Comparison of ENCODE assay signal across 8 mouse cellular contexts in the genomic region with DNA sequence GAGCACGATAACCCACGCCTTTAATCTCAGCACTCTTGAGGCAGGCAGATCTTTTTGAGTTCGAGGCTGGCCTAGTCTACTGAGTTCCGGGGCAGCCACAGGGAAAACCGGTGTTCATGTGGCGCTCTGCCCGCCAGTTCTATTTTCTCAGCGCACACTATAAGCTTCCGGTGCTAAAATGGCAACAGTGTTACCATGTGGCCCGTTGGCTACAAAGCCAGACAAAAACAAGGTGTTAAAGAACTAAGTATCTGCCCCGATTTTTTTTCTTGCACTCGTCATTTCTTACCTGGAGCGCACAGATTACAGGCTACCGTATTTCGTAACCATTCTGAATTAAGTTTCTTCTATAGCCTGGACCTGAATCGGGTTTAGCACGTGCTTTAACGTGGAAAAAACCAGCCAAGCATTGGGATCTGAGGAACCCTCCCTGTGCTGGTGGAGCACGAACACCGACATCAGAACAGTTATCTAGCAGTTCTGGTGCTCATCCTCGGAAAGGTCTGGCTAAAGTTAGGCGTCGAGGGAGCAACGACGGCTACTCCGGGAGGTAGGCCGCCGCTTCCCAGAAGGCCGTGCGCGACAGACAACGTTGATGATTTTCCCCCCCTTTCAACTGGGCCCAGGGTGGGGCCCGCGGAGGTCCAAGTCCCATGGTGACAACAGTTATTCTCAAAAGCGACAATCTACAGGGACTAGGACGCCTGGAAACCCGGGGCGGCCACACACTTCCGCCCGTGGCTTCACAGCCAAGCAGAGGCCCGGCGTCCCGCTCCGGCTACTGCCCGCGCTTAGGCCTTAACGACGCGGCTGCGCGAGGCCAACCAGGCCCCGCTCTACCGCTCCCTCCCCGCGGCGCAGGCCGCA. TPM values are rescaled to one million over a fixed set of nuclear protein-coding genes. Genes with fewer than 3 reads are reported as not detected.
DNase-seq lines count a peak whose midpoint lies in the region; ATAC-seq and TF ChIP-seq lines count a peak whose summit lies in the region.

No protein-coding gene starts in this region.

- no peak for TF ChIP-seq EP300 in heart, adult 2 months (IDR thresholded peaks at IDR 0.05; ENCODE audit: insufficient read depth, low read depth, low read length)
- TF ChIP-seq EP300 in ES-Bruce4 (IDR thresholded peaks at IDR 0.05; ENCODE audit: insufficient read depth, low read depth, low read length): no peak

- peaks cover 32% of the 10 kb centered on the region for H3K36me3 ChIP-seq in heart, adult 2 months (ENCODE audit: control insufficient read depth, insufficient read depth, low read length)
- peaks cover 42% of the 10 kb centered on the region for H3K36me3 ChIP-seq in ES-Bruce4 (ENCODE audit: control insufficient read depth, insufficient read depth, low read length, poor library complexity, severe bottlenecking)
- H3K36me3 ChIP-seq in embryonic facial prominence, embryonic 10.5 days (replicated peaks): peaks cover 43% of the 10 kb centered on the region
- peaks cover 43% of the 10 kb centered on the region for H3K36me3 ChIP-seq in hindbrain, embryonic 10.5 days
- H3K36me3 ChIP-seq in limb, embryonic 12.5 days: peaks cover 42% of the 10 kb centered on the region
- peaks cover 41% of the 10 kb centered on the region for H3K36me3 ChIP-seq in midbrain, embryonic 13.5 days

- H3K79me2 ChIP-seq in heart, adult 2 months (replicated peaks; ENCODE audit: control insufficient read depth, insufficient read depth, low read length): peaks cover 1% of the 10 kb centered on the region; the same call in 1 of the 2 replicates

- H3K27me3 ChIP-seq in heart, adult 2 months (ENCODE audit: control insufficient read depth, insufficient read depth, low read length): no peaks in the 10 kb centered on the region
- no peaks in the 10 kb centered on the region for H3K27me3 ChIP-seq in ES-Bruce4 (ENCODE audit: control insufficient read depth, insufficient read depth, low read length, poor library complexity, severe bottlenecking)
- H3K27me3 ChIP-seq in embryonic facial prominence, embryonic 10.5 days (replicated peaks; ENCODE audit: low read depth, poor library complexity, severe bottlenecking): no peaks in the 10 kb centered on the region
- no peaks in the 10 kb centered on the region for H3K27me3 ChIP-seq in hindbrain, embryonic 10.5 days (ENCODE audit: insufficient read depth, poor library complexity, severe bottlenecking)
- no peaks in the 10 kb centered on the region for H3K27me3 ChIP-seq in limb, embryonic 12.5 days
- no peaks in the 10 kb centered on the region for H3K27me3 ChIP-seq in midbrain, embryonic 13.5 days

- intact Hi-C loops in heart, adult 2 months (cut with DNase I): no loop called here

- no peak for TF ChIP-seq CTCF in heart, adult 2 months (IDR thresholded peaks at IDR 0.05)
- no peak for TF ChIP-seq CTCF in ES-Bruce4 (IDR thresholded peaks at IDR 0.05; ENCODE audit: low read depth, low read length)

- WGBS in heart, adult 2 months: under 1% methylated on average over 57 of the region's 57 CpGs
- 1% methylated on average over 57 of the region's 57 CpGs for WGBS in embryonic facial prominence, embryonic 10.5 days
- 1% methylated on average over 57 of the region's 57 CpGs for WGBS in hindbrain, embryonic 10.5 days
- under 1% methylated on average over 57 of the region's 57 CpGs for WGBS in limb, embryonic 12.5 days
- under 1% methylated on average over 56 of the region's 57 CpGs for WGBS in midbrain, embryonic 13.5 days

- H3K4me3 ChIP-seq in heart, adult 2 months: peak overlapping the region; percentile 73
- peak overlapping the region; percentile 99 for H3K4me3 ChIP-seq in ES-Bruce4 (ENCODE audit: low read depth, low read length)
- peak overlapping the region; percentile 74 for H3K4me3 ChIP-seq in embryonic facial prominence, embryonic 10.5 days
- H3K4me3 ChIP-seq in hindbrain, embryonic 10.5 days: peak overlapping the region; percentile 100
- peak overlapping the region; percentile 99 for H3K4me3 ChIP-seq in limb, embryonic 12.5 days (replicated peaks)
- peak overlapping the region; percentile 98 for H3K4me3 ChIP-seq in midbrain, embryonic 13.5 days (replicated peaks)

- TF ChIP-seq POLR2A in heart, adult 2 months (IDR thresholded peaks at IDR 0.05; ENCODE audit: insufficient read depth, low read depth, low read length): no peak
- no peak for TF ChIP-seq POLR2A in ES-Bruce4 (IDR thresholded peaks at IDR 0.05; ENCODE audit: insufficient read depth, low read length)

- H3K27ac ChIP-seq in heart, adult 2 months: peak overlapping the region; percentile 90
- H3K27ac ChIP-seq in ES-Bruce4 (ENCODE audit: insufficient read depth, low read length): peak overlapping the region; percentile 71
- H3K27ac ChIP-seq in embryonic facial prominence, embryonic 10.5 days (replicated peaks): peak overlapping the region; percentile 98
- H3K27ac ChIP-seq in hindbrain, embryonic 10.5 days: peak overlapping the region; percentile 100
- peak overlapping the region; percentile 98 for H3K27ac ChIP-seq in limb, embryonic 12.5 days
- peak overlapping the region; percentile 95 for H3K27ac ChIP-seq in midbrain, embryonic 13.5 days

- peak; percentile 45 for ATAC-seq in limb, embryonic 12.5 days (ENCODE audit: insufficient number of reproducible peaks, insufficient read depth, low FRiP score, low TSS enrichment, low read depth)
- ATAC-seq in midbrain, embryonic 13.5 days: no peak; the same call in 1 of the 2 replicates

- DNase-seq in heart, adult 2 months: peak in 1 of 2 experiments; percentile 34
- no peak for DNase-seq in heart, adult 9 months (ENCODE audit: low spot score in 2 of 2)
- DNase-seq in embryonic facial prominence, embryonic 10.5 days (ENCODE audit: low spot score): peak; percentile 48
- peak; percentile 39 for DNase-seq in hindbrain, embryonic 10.5 days (ENCODE audit: low spot score)
- peak; percentile 72 for DNase-seq in thymus, postnatal 0 days (ENCODE audit: low spot score)

- H3K4me2 ChIP-seq in limb, embryonic 12.5 days: peak overlapping the region; percentile 82
- H3K4me2 ChIP-seq in midbrain, embryonic 13.5 days (replicated peaks): peak overlapping the region; percentile 85

- peak overlapping the region; percentile 98 for H3K9ac ChIP-seq in heart, adult 2 months (ENCODE audit: low read depth, low read length)
- peak overlapping the region; percentile 99 for H3K9ac ChIP-seq in ES-Bruce4 (ENCODE audit: low read depth, poor library complexity, severe bottlenecking)
- peak overlapping the region; percentile 100 for H3K9ac ChIP-seq in limb, embryonic 12.5 days (replicated peaks)
- H3K9ac ChIP-seq in midbrain, embryonic 13.5 days (replicated peaks): peak overlapping the region; percentile 100

- H3K4me1 ChIP-seq in heart, adult 2 months (ENCODE audit: control insufficient read depth, insufficient read depth, low read length): peaks cover 6% of the 10 kb centered on the region
- H3K4me1 ChIP-seq in ES-Bruce4 (ENCODE audit: control insufficient read depth, insufficient read depth, low read length): peaks cover 2% of the 10 kb centered on the region
- peaks cover 28% of the 10 kb centered on the region for H3K4me1 ChIP-seq in embryonic facial prominence, embryonic 10.5 days
- H3K4me1 ChIP-seq in hindbrain, embryonic 10.5 days (replicated peaks): peaks cover 28% of the 10 kb centered on the region
- peaks cover 17% of the 10 kb centered on the region for H3K4me1 ChIP-seq in limb, embryonic 12.5 days (replicated peaks)
- H3K4me1 ChIP-seq in midbrain, embryonic 13.5 days (replicated peaks): peaks cover 32% of the 10 kb centered on the region

- no peaks in the 10 kb centered on the region for H3K9me3 ChIP-seq in ES-Bruce4 (replicated peaks; ENCODE audit: control insufficient read depth, insufficient read depth, low read length, poor library complexity, severe bottlenecking)
- no peaks in the 10 kb centered on the region for H3K9me3 ChIP-seq in embryonic facial prominence, embryonic 10.5 days
- H3K9me3 ChIP-seq in hindbrain, embryonic 10.5 days: no peaks in the 10 kb centered on the region
- no peaks in the 10 kb centered on the region for H3K9me3 ChIP-seq in limb, embryonic 12.5 days
- H3K9me3 ChIP-seq in midbrain, embryonic 13.5 days: no peaks in the 10 kb centered on the region

RNA-seq across cellular contexts. Expression of a gene that starts 0.8 kb away (rescaled TPM):
- total RNA-seq in heart, adult 2 months (2021): 100 to 1,000 TPM; 116 to 119 TPM
- polyA plus RNA-seq in heart, adult 2 months (2012; rRNA removed): 70.5 and 156 TPM in 2 replicates
- polyA plus RNA-seq in ES-Bruce4 (2011; ENCODE audit: insufficient read depth, insufficient read length, low read depth, missing spikeins): 742 and 797 TPM in 2 replicates
- polyA plus RNA-seq in embryonic facial prominence, embryonic 10.5 days (2016; fragmentation: Nextera tagmentation; extraction: Ambion mirVana): 450 and 455 TPM in 2 replicates
- polyA plus RNA-seq in hindbrain, embryonic 10.5 days (2016; fragmentation: Nextera tagmentation; extraction: Ambion mirVana): 302 and 421 TPM in 2 replicates
- 398 and 416 TPM in 2 replicates for polyA plus RNA-seq in limb, embryonic 12.5 days (2016; fragmentation: Nextera tagmentation; extraction: Ambion mirVana)
- 283 and 292 TPM in 2 replicates for polyA plus RNA-seq in midbrain, embryonic 13.5 days (2015; fragmentation: Nextera tagmentation; extraction: Ambion mirVana)
- 330 and 343 TPM in 2 replicates for polyA plus RNA-seq in thymus, postnatal 0 days (2015; fragmentation: Nextera tagmentation; extraction: Ambion mirVana)

RNA-seq across cellular contexts. Expression of a gene that starts 17.1 kb away (rescaled TPM):
- total RNA-seq in heart, adult 2 months (2021): 1 to 10 TPM; 4.5 to 5.0 TPM
- 1.9 and 4.1 TPM in 2 replicates for polyA plus RNA-seq in heart, adult 2 months (2012; rRNA removed)
- polyA plus RNA-seq in ES-Bruce4 (2011; ENCODE audit: insufficient read depth, insufficient read length, low read depth, missing spikeins): 0.49 TPM in 1 of 2 replicates, not detected in the other
- polyA plus RNA-seq in embryonic facial prominence, embryonic 10.5 days (2016; fragmentation: Nextera tagmentation; extraction: Ambion mirVana): not detected in 2 replicates
- polyA plus RNA-seq in hindbrain, embryonic 10.5 days (2016; fragmentation: Nextera tagmentation; extraction: Ambion mirVana): not detected in 2 replicates
- polyA plus RNA-seq in limb, embryonic 12.5 days (2016; fragmentation: Nextera tagmentation; extraction: Ambion mirVana): not detected in 2 replicates
- polyA plus RNA-seq in midbrain, embryonic 13.5 days (2015; fragmentation: Nextera tagmentation; extraction: Ambion mirVana): not detected in 2 replicates
- 0.09 TPM in 1 of 2 replicates, not detected in the other for polyA plus RNA-seq in thymus, postnatal 0 days (2015; fragmentation: Nextera tagmentation; extraction: Ambion mirVana)

RNA-seq across cellular contexts. Expression of a gene that starts 23.6 kb away (rescaled TPM):
- total RNA-seq in heart, adult 2 months (2021): under 1 TPM; 0.29 to 0.52 TPM
- polyA plus RNA-seq in heart, adult 2 months (2012; rRNA removed): 0.47 and 2.3 TPM in 2 replicates
- 2.6 TPM in 2 replicates for polyA plus RNA-seq in ES-Bruce4 (2011; ENCODE audit: insufficient read depth, insufficient read length, low read depth, missing spikeins)
- polyA plus RNA-seq in embryonic facial prominence, embryonic 10.5 days (2016; fragmentation: Nextera tagmentation; extraction: Ambion mirVana): 0.35 TPM in 1 of 2 replicates, not detected in the other
- polyA plus RNA-seq in hindbrain, embryonic 10.5 days (2016; fragmentation: Nextera tagmentation; extraction: Ambion mirVana): 0.09 TPM in 1 of 2 replicates, not detected in the other
- 0.10 and 0.24 TPM in 2 replicates for polyA plus RNA-seq in limb, embryonic 12.5 days (2016; fragmentation: Nextera tagmentation; extraction: Ambion mirVana)
- polyA plus RNA-seq in midbrain, embryonic 13.5 days (2015; fragmentation: Nextera tagmentation; extraction: Ambion mirVana): 0.35 and 0.46 TPM in 2 replicates
- 0.34 TPM in 1 of 2 replicates, not detected in the other for polyA plus RNA-seq in thymus, postnatal 0 days (2015; fragmentation: Nextera tagmentation; extraction: Ambion mirVana)

RNA-seq across cellular contexts. Expression of a gene that starts 34.7 kb away (rescaled TPM):
- 10 to 100 TPM; 14.8 to 16.8 TPM for total RNA-seq in heart, adult 2 months (2021)
- 20.4 and 21.9 TPM in 2 replicates for polyA plus RNA-seq in heart, adult 2 months (2012; rRNA removed)
- polyA plus RNA-seq in ES-Bruce4 (2011; ENCODE audit: insufficient read depth, insufficient read length, low read depth, missing spikeins): 131 and 143 TPM in 2 replicates
- polyA plus RNA-seq in embryonic facial prominence, embryonic 10.5 days (2016; fragmentation: Nextera tagmentation; extraction: Ambion mirVana): 248 and 267 TPM in 2 replicates
- 190 and 218 TPM in 2 replicates for polyA plus RNA-seq in hindbrain, embryonic 10.5 days (2016; fragmentation: Nextera tagmentation; extraction: Ambion mirVana)
- polyA plus RNA-seq in limb, embryonic 12.5 days (2016; fragmentation: Nextera tagmentation; extraction: Ambion mirVana): 190 and 198 TPM in 2 replicates
- 116 and 128 TPM in 2 replicates for polyA plus RNA-seq in midbrain, embryonic 13.5 days (2015; fragmentation: Nextera tagmentation; extraction: Ambion mirVana)
- polyA plus RNA-seq in thymus, postnatal 0 days (2015; fragmentation: Nextera tagmentation; extraction: Ambion mirVana): 163 and 181 TPM in 2 replicates

Comparison
In these comparisons a context has a peak if more than half of its experiments do, and no peak if none do; other contexts are left out.
1. DNase-seq: peak in embryonic facial prominence, embryonic 10.5 days (single experiment), hindbrain, embryonic 10.5 days (single experiment) and thymus, postnatal 0 days (single experiment); none in heart, adult 9 months (0 of 2).
2. Peak in every context shown above with its lines, with median percentiles within 50 percentile points of each other: H3K27ac ChIP-seq, H3K4me3 ChIP-seq and H3K9ac ChIP-seq.